In genomic region chr2:125189197-125189596, GRCm38 (mm10) we compare ENCODE assay signal across 9 mouse cellular contexts. TPM values are rescaled to one million over a fixed set of nuclear protein-coding genes. Genes with fewer than 3 reads are reported as not detected.
DNase-seq lines count a peak whose midpoint lies in the region; ATAC-seq and TF ChIP-seq lines count a peak whose summit lies in the region.
"Had no signal": no experiment of that assay in that cellular context is flagged by ENCODE, and none has a peak within 500 bp of the region (broad histone marks: within the 10 kb centered on the region; RNA-seq: fewer than 3 reads in every experiment).

No protein-coding gene starts in this region.

- TF ChIP-seq CTCF in spleen, adult 2 months (IDR thresholded peaks at IDR 0.05; ENCODE audit: extremely low read depth, insufficient read depth, insufficient read length, insufficient replicate concordance), result peak; percentile 75; the same call in 1 of the 2 replicates
- TF ChIP-seq CTCF in bone marrow macrophage, adult 2 months (IDR thresholded peaks at IDR 0.05; ENCODE audit: low read depth, low read length), result peak; percentile 93
- TF ChIP-seq CTCF in embryonic fibroblast, embryonic 13.5 days (IDR thresholded peaks at IDR 0.05; ENCODE audit: borderline replicate concordance, insufficient read depth, low read length), result peak; percentile 50; the same call in 1 of the 2 replicates
- peak; percentile 97 for TF ChIP-seq CTCF in hindbrain, postnatal 0 days (IDR thresholded peaks at IDR 0.05; ENCODE audit: low read depth)
- TF ChIP-seq CTCF in left cerebral cortex, adult 2 months (IDR thresholded peaks at IDR 0.05), result peak; percentile 92

- H3K36me3 ChIP-seq in spleen, adult 2 months (ENCODE audit: control insufficient read depth, insufficient read depth, low read length), result no peaks in the 10 kb centered on the region
- no peaks in the 10 kb centered on the region for H3K36me3 ChIP-seq in hindbrain, postnatal 0 days (ENCODE audit: insufficient read depth, low read length)

- intact Hi-C loops in left cerebral cortex, adult 2 months (cut with DNase I), result loop anchor here (1.0 to 10.0 kb wide), 2 partner anchors 132 to 264 kb away; no protein-coding TSS in a partner anchor

- no peaks in the 10 kb centered on the region for H3K4me1 ChIP-seq in spleen, adult 2 months (ENCODE audit: control insufficient read depth, insufficient read depth, insufficient read length)
- no peaks in the 10 kb centered on the region for H3K4me1 ChIP-seq in bone marrow macrophage, adult 2 months (ENCODE audit: control insufficient read depth, insufficient read depth, low read length)
- H3K4me1 ChIP-seq in embryonic fibroblast, embryonic 13.5 days (ENCODE audit: control insufficient read depth, insufficient read depth, low read length), result no peaks in the 10 kb centered on the region
- no peaks in the 10 kb centered on the region for H3K4me1 ChIP-seq in hindbrain, postnatal 0 days (ENCODE audit: insufficient read depth, low read length)

- TF ChIP-seq POLR2A in spleen, adult 2 months (IDR thresholded peaks at IDR 0.05; ENCODE audit: low read depth, low read length), result no peak
- no peak for TF ChIP-seq POLR2A in bone marrow macrophage, adult 2 months (IDR thresholded peaks at IDR 0.05; ENCODE audit: borderline replicate concordance, low read depth, low read length)
- no peak for TF ChIP-seq POLR2A in embryonic fibroblast, embryonic 13.5 days (IDR thresholded peaks at IDR 0.05; ENCODE audit: low read depth, low read length)

- H3K27me3 ChIP-seq in spleen, adult 2 months (ENCODE audit: control insufficient read depth, insufficient read depth, low read length), result no peaks in the 10 kb centered on the region; the same call in 1 of the 2 replicates
- H3K27me3 ChIP-seq in hindbrain, postnatal 0 days (ENCODE audit: insufficient read depth, low read length), result no peaks in the 10 kb centered on the region

- no peak overlapping the region for H3K27ac ChIP-seq in spleen, adult 2 months (ENCODE audit: insufficient read depth, low read length)
- H3K27ac ChIP-seq in bone marrow macrophage, adult 2 months (ENCODE audit: insufficient read depth, low read depth, low read length), result no peak overlapping the region
- H3K27ac ChIP-seq in embryonic fibroblast, embryonic 13.5 days (ENCODE audit: insufficient read depth, low read length), result no peak overlapping the region
- H3K27ac ChIP-seq in hindbrain, postnatal 0 days, result no peak overlapping the region
- H3K27ac ChIP-seq in left cerebral cortex, adult 2 months, result no peak overlapping the region

- no peaks in the 10 kb centered on the region for H3K9me3 ChIP-seq in hindbrain, postnatal 0 days (ENCODE audit: low read length)

- peak; percentile 56; the same call in 1 of the 2 replicates for ATAC-seq in hindbrain, postnatal 0 days

- WGBS in spleen, adult 2 months, result 3% methylated on average over 2 of the region's 2 CpGs
- 0% methylated on average over 2 of the region's 2 CpGs for WGBS in hindbrain, postnatal 0 days

- peak; percentile 31 to 41 for DNase-seq in spleen, adult 2 months (ENCODE audit: low read depth in 1 of 2, low spot score in 2 of 2)
- no peak for DNase-seq in spleen, adult 12 weeks (ENCODE audit: low spot score)
- DNase-seq in hindbrain, postnatal 0 days (ENCODE audit: low spot score), result peak; percentile 86
- peak; percentile 60 to 63 for DNase-seq in left cerebral cortex, adult 2 months (ENCODE audit: extremely low spot score in 1 of 2, low spot score in 2 of 2)
- peak; percentile 70 for DNase-seq in naive thymus-derived CD4-positive, alpha-beta T cell, adult 2 months (ENCODE audit: low read depth)
- DNase-seq in testis, postnatal 14 days (ENCODE audit: low spot score), result peak; percentile 21

- no peak overlapping the region for H3K4me2 ChIP-seq in hindbrain, postnatal 0 days (ENCODE audit: low read depth, low read length)

- H3K9ac ChIP-seq in hindbrain, postnatal 0 days (replicated peaks; ENCODE audit: low read length), result no peak overlapping the region

- no peak overlapping the region for H3K4me3 ChIP-seq in spleen, adult 2 months (ENCODE audit: extremely low read depth, insufficient read depth, insufficient read length)
- H3K4me3 ChIP-seq in bone marrow macrophage, adult 2 months (ENCODE audit: insufficient read depth, low read length), result no peak overlapping the region
- no peak overlapping the region for H3K4me3 ChIP-seq in embryonic fibroblast, embryonic 13.5 days (ENCODE audit: insufficient read depth, low read length)
- no peak overlapping the region for H3K4me3 ChIP-seq in hindbrain, postnatal 0 days (ENCODE audit: low read length)
- H3K4me3 ChIP-seq in left cerebral cortex, adult 2 months, result no peak overlapping the region

RNA-seq across cellular contexts. Expression of gene Slc12a1, which starts 36.9 kb away (rescaled TPM):
- 0.02 TPM in 1 of 2 replicates, not detected in the other for polyA plus RNA-seq in spleen, adult 2 months (2012; rRNA removed)
- polyA plus RNA-seq in bone marrow macrophage, adult 2 months (2012; ENCODE audit: insufficient read depth, insufficient read length, missing spikeins), result not detected in 2 replicates
- 0.23 and 0.25 TPM in 2 replicates for polyA plus RNA-seq in embryonic fibroblast, embryonic 13.5 days (2011; ENCODE audit: insufficient read length, low read depth, missing spikeins)
- 0.29 TPM in 1 of 2 replicates, not detected in the other for total RNA-seq in hindbrain, postnatal 0 days (2014; rRNA removed)
- 0.10 and 0.11 TPM in 2 replicates for polyA plus RNA-seq in hindbrain, postnatal 0 days (2015; fragmentation: Nextera tagmentation; extraction: Ambion mirVana)
- total RNA-seq in left cerebral cortex, adult 2 months (2021), result under 1 TPM; 0.07 to 0.16 TPM
- polyA plus RNA-seq: heart, embryonic 14.5 days had no signal

RNA-seq across cellular contexts. Expression of gene Ctxn2, which starts 52.7 kb away (rescaled TPM):
- polyA plus RNA-seq in spleen, adult 2 months (2012; rRNA removed), result not detected in 2 replicates
- polyA plus RNA-seq in bone marrow macrophage, adult 2 months (2012; ENCODE audit: insufficient read depth, insufficient read length, missing spikeins), result not detected in 2 replicates
- polyA plus RNA-seq in embryonic fibroblast, embryonic 13.5 days (2011; ENCODE audit: insufficient read length, low read depth, missing spikeins), result not detected in 2 replicates
- 10.2 and 10.9 TPM in 2 replicates for total RNA-seq in hindbrain, postnatal 0 days (2014; rRNA removed)
- 37.6 and 39.4 TPM in 2 replicates for polyA plus RNA-seq in hindbrain, postnatal 0 days (2015; fragmentation: Nextera tagmentation; extraction: Ambion mirVana)
- total RNA-seq in left cerebral cortex, adult 2 months (2021), result 10 to 100 TPM in 1 of 2 experiments, 1 to 10 TPM in 1; 9.7 to 11.0 TPM
- polyA plus RNA-seq: heart, embryonic 14.5 days had no signal

RNA-seq across cellular contexts. Expression of gene Dut, which starts 57.8 kb away (rescaled TPM):
- 14.3 and 32.4 TPM in 2 replicates for polyA plus RNA-seq in spleen, adult 2 months (2012; rRNA removed)
- polyA plus RNA-seq in bone marrow macrophage, adult 2 months (2012; ENCODE audit: insufficient read depth, insufficient read length, missing spikeins), result 17.7 and 19.4 TPM in 2 replicates
- polyA plus RNA-seq in embryonic fibroblast, embryonic 13.5 days (2011; ENCODE audit: insufficient read length, low read depth, missing spikeins), result 58.6 and 66.6 TPM in 2 replicates
- total RNA-seq in hindbrain, postnatal 0 days (2014; rRNA removed), result 46.6 and 50.7 TPM in 2 replicates
- 95.0 and 105 TPM in 2 replicates for polyA plus RNA-seq in hindbrain, postnatal 0 days (2015; fragmentation: Nextera tagmentation; extraction: Ambion mirVana)
- 10 to 100 TPM; 23.7 to 26.7 TPM for total RNA-seq in left cerebral cortex, adult 2 months (2021)

Comparison
In these comparisons a context has a peak if more than half of its experiments do, and no peak if none do; other contexts are left out.
1. RNA of gene Ctxn2, which starts 52.7 kb away (polyA plus RNA-seq): 37.6 to 39.4 TPM in hindbrain, postnatal 0 days; not detected in bone marrow macrophage, adult 2 months, not detected in spleen, adult 2 months and not detected in embryonic fibroblast, embryonic 13.5 days; every median in the first group is over 10 times any median in the second.
2. Peak in every context shown above with its lines, with median percentiles within 50 percentile points of each other: CTCF ChIP-seq.